Mouse (Mus musculus) gastrocnemius, postnatal 14 days (tissue): ENCODE results near the gene Nek6. TPM values are rescaled to one million over a fixed set of nuclear protein-coding genes. Genes with fewer than 3 reads are reported as not detected.

Source experiments
- microRNA-seq, 2 experiments: library from miRNA; unstranded; fragments of <30 nt; microRNA quantifications; one replicate each; pipeline ENCODE4 v1.2.0; 2021
- total RNA-seq, 2 experiments: library from RNA; stranded (reverse); gene quantifications; 2 replicates each; pipeline ENCODE4 v1.2.3; 2021

Gene Nek6
- total RNA-seq, 2 experiments from 2014 or later, result 15.4 to 16.6 TPM

Small RNAs within 50 kb of the gene (microRNA-seq; reads per million reads assigned to microRNA genes)
- gene Gm27634, result 0 reads per million in 2 experiments

Other genes starting within 250 kb of the Nek6 start
- gene Dennd1a, start 224.3 kb upstream of the Nek6 start, total RNA-seq, result 10 to 100 TPM; 17.5 to 20.4 TPM
- gene Lhx2, start 172.4 kb upstream of the Nek6 start, total RNA-seq, result under 1 TPM; 0.23 to 0.29 TPM
- gene Psmb7, start 132.4 kb downstream of the Nek6 start, total RNA-seq, result 100 to 1,000 TPM; 280 to 288 TPM
- gene Nr5a1, start 202.9 kb downstream of the Nek6 start, total RNA-seq, result not detected